Mouse (Mus musculus): Measurements from ENCODE around the gene Ppp1r37. TPM values are rescaled to one million over a fixed set of nuclear protein-coding genes. Genes with fewer than 3 reads are reported as not detected.

The Ppp1r37 gene
- polyA plus RNA-seq, 1 experiment from 2014 or later = 24.8 TPM

DNA sequence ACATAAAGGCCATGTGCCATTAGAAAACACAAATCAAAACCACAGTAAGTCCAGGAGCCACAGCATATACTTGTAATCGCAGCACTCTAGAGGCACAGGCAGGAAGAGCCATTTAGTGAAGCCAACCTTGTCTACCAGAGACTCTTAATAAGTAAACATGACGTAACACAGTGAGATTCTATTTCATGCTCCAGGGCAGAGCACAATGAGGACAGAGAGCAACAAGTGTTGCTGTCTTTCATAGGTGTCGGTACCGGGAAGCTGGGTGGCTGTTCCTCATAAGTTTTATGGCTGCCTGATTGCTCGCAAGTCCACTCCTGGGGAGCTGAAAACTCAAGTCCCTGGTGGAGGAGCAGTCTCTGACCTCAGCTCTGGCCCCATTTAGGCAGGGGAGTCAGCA lies 11.2 kb downstream of the Ppp1r37 start:
- H3K9ac ChIP-seq = no peak overlapping the region

DNA sequence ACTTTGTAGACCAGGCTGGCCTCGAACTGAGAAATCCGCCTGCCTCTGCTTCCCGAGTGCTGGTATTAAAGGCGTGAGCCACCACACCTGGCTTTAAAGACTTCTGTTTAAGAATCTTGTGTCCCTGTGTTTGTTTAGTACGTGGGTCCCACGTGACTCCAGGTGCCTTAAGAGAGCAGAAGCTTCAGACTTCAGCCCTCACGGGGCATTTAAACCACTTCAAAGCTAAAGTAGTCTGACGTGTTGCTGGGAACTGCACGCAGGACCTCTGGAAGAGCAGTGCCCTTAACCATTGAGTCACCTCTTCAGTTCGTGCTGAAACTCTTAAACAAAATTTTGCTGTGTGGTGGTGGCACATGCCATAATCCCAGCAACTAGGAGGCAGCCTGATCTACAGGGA lies 13.5 kb downstream of the Ppp1r37 start:
- Histone ChIP-seq H3K9ac (no peak overlapping the region), H3K4me2 (no peak overlapping the region), H3K36me3 (peaks cover 11% of the 10 kb centered on the region), H3K9me3 (no peaks in the 10 kb centered on the region), H3K27ac (no peak overlapping the region), H3K4me1 (peaks cover 28% of the 10 kb centered on the region), H3K27me3 (no peaks in the 10 kb centered on the region), H3K4me3 (no peak overlapping the region)
- 59% methylated on average over 10 of the region's 10 CpGs for WGBS
- no peak for ATAC-seq (ENCODE audit: borderline replicate concordance, extremely low read depth, low FRiP score, low TSS enrichment)

More for the DNA sequence above, 11.2 kb downstream of the Ppp1r37 start:
- Histone ChIP-seq H3K4me3 (no peak overlapping the region), H3K27ac (no peak overlapping the region), H3K27me3 (no peaks in the 10 kb centered on the region), H3K36me3 (peaks cover 23% of the 10 kb centered on the region), H3K9me3 (no peaks in the 10 kb centered on the region), H3K4me2 (no peak overlapping the region), H3K4me1 (peaks cover 16% of the 10 kb centered on the region)
- WGBS = 81% methylated on average over 5 of the region's 5 CpGs
- ATAC-seq (ENCODE audit: borderline replicate concordance, extremely low read depth, low FRiP score, low TSS enrichment) = no peak

DNA sequence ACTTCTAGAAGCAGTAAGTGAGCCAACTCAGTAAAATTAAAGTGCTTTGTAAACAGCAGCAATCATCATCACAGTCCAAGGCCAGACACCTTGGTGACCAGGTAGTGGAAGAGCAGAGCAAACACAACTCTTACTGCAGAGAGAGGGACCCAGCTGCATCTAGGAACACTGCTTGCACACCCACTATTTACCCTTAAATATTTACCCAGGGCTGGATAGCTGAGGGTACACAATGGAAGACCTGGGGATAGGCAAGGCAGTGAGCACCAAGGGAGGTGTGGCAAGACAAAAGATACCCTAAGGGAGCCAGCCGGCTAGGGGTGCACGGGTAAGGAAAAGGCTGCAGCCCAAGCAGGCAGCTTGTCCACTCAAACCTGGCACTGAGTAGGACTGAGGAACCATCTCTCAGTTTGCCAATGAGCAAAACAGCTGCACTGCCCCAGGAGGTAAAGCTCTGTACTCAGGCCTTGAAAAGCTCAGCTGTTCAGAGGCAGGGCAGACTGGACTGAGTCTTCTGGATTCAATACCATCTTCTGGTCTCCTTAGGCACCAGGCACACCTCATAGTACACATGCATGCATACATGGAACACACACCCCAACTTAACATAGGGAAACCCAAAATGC lies 15.4 kb downstream of the Ppp1r37 start:
- WGBS = 59% methylated on average over 2 of the region's 2 CpGs
- Histone ChIP-seq H3K27me3 (no peaks in the 10 kb centered on the region), H3K36me3 (0 out of 2 replicates have a peak, but pooled peaks cover 2% of the 10 kb centered on the region), H3K4me1 (peaks cover 35% of the 10 kb centered on the region), H3K9ac (no peak overlapping the region), H3K4me3 (no peak overlapping the region), H3K4me2 (no peak overlapping the region), H3K27ac (peak overlapping the region; percentile 41), H3K9me3 (no peaks in the 10 kb centered on the region)
- 0 out of 2 replicates have a peak, but pooled peaks have one; percentile 43 for ATAC-seq (ENCODE audit: borderline replicate concordance, extremely low read depth, low FRiP score, low TSS enrichment)

DNA sequence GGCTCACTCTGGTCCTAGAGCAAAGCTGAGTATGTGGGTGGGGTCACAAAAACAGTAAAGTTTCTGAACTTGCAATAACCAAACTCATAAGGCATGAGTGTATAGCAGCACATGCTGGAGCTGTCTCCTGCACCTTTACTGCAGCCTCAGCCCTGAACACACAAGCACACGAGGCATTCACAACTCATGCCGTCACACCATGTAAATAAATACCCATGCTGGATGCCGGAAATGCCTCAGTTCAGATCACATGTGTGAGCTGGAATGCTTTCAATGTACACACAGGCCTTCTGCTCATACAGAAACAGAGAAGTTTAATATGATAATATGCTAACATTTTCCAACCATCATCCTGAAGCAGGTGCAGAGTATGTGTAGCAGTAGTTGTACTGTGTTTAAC lies 16.9 kb downstream of the Ppp1r37 start:
- WGBS = 20% methylated on average over 3 of the region's 3 CpGs
- H3K27ac ChIP-seq = no peak overlapping the region; the same call in 1 of the 2 replicates
- peaks cover 45% of the 10 kb centered on the region for H3K4me1 ChIP-seq
- H3K27me3 ChIP-seq = no peaks in the 10 kb centered on the region
- no peaks in the 10 kb centered on the region for H3K36me3 ChIP-seq
- no peak overlapping the region for H3K4me3 ChIP-seq
- no peaks in the 10 kb centered on the region for H3K9me3 ChIP-seq
- H3K9ac ChIP-seq = no peak overlapping the region
- H3K4me2 ChIP-seq = no peak overlapping the region
- ATAC-seq (ENCODE audit: borderline replicate concordance, extremely low read depth, low FRiP score, low TSS enrichment) = no peak

DNA sequence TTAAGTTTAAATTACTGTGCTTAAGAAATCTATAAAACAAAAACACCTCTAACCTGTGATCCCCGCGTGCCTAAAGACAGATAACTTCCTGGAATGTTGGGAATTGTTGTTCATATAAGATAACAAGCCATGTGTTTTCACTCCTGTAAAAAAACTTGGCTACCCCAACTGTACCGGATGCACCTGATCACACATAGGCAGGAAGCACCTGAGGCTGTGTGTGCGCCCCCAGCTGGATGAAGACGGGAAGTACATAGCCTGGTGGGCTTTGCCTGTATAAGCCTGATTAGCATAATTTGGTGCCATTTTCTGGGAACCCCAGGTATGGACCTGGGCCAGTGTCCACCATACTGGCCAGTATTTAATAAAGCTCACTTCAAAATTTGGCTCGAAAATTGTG lies 19.3 kb downstream of the Ppp1r37 start:
- Histone ChIP-seq H3K9me3 (no peaks in the 10 kb centered on the region), H3K4me1 (peaks cover 48% of the 10 kb centered on the region), H3K9ac (no peak overlapping the region), H3K27ac (no peak overlapping the region), H3K27me3 (no peaks in the 10 kb centered on the region), H3K4me2 (no peak overlapping the region), H3K36me3 (no peaks in the 10 kb centered on the region), H3K4me3 (no peak overlapping the region)
- WGBS = 38% methylated on average over 6 of the region's 6 CpGs
- ATAC-seq (ENCODE audit: borderline replicate concordance, extremely low read depth, low FRiP score, low TSS enrichment) = no peak

DNA sequence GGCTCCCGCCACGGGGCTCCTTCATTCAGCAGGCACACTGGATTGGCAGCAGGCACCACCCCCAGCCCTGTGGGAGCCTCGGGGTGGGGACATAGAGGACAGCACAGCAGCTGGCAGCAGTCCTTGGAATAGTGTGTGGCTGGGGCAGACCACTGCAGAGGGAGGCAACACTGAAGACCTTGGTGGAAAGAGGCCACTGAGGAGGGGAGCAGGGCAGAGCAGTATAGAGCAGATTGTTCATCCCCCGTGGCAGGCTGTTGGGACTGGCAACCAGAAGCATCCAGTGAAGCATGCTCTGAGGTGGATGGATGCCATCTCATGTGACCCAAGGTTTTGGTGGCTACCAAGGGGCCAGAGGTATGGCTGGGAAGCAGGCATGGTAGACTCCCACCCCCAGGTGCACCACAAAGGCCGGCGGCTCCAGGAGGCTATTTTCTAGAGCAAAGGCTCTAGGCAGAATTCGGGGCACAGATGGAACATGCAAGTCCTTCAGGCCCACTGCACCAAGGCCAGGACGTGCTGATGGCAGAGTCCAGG lies 20.7 kb downstream of the Ppp1r37 start:
- ATAC-seq (ENCODE audit: borderline replicate concordance, extremely low read depth, low FRiP score, low TSS enrichment) = peak; percentile 23; the same call in 1 of the 2 replicates
- H3K9ac ChIP-seq = no peak overlapping the region
- no peaks in the 10 kb centered on the region for H3K36me3 ChIP-seq
- peaks cover 38% of the 10 kb centered on the region for H3K4me1 ChIP-seq
- WGBS = 62% methylated on average over 8 of the region's 8 CpGs
- H3K27me3 ChIP-seq = no peaks in the 10 kb centered on the region
- no peak overlapping the region for H3K4me2 ChIP-seq
- no peak overlapping the region for H3K4me3 ChIP-seq
- H3K9me3 ChIP-seq = no peaks in the 10 kb centered on the region
- no peak overlapping the region for H3K27ac ChIP-seq

DNA sequence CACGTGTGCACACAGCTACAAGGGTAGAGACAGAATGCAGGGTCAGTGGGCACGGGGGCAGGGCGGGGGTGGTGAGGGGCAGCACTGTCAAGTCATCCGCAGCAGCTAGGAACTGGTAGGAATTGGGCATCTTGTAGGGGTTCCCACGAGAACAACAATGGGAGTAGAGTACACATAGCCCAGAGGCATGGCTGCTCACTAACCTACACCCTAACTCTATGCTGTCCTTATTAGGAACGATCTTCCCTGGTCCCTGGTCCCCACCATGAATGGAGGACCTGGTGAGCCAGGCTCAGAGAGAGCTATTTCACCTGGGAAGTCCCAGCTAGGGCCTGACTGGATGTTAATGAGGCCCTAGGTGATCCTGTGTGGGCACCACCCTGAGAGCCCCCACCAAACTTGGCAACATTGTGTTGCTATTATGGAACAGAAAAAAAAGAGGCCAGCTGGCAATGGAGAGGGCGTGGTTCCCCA lies 21.2 kb downstream of the Ppp1r37 start:
- Histone ChIP-seq H3K4me1 (peaks cover 33% of the 10 kb centered on the region), H3K9ac (no peak overlapping the region), H3K4me3 (no peak overlapping the region), H3K9me3 (no peaks in the 10 kb centered on the region), H3K27ac (no peak overlapping the region), H3K4me2 (no peak overlapping the region), H3K27me3 (no peaks in the 10 kb centered on the region), H3K36me3 (no peaks in the 10 kb centered on the region)
- WGBS = 70% methylated on average over 7 of the region's 7 CpGs
- ATAC-seq (ENCODE audit: borderline replicate concordance, extremely low read depth, low FRiP score, low TSS enrichment) = no peak

DNA sequence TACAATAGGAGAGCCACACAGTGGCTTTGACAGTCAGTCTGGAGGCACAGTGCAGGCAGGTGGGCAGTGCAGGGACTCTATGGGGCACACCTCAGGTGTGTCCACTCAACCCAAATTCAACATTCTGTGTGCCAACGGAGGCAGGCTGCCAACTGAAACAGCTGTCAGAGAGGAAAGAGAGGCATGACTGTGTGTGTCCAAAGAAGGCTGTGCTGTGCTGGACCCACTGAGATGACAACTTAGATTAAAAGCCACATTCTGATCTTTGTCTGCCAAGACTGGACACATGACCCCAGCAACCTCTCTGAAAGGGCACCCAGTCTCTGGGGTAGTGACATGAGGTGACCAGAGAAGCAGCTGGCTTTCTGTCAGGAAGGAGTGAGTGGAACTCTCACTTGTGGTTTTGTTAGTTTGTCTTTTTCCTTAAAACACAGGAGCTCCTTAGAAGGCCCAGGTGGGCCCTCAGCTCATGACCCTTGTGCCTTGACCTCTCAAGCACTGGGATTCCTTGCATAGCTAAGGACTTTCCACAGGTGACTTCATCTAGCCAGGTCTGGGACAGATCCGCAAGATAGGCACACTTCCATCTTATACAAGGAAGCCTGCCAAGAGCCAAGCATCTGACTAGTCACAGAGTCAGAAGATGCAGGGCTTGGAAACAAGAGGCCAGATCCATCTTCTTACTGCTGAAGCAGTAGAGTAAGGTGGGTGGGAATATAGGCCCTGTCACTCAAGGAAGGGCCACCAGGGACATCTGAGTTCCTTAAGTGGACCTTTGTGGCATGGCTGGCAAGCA lies 21.9 kb downstream of the Ppp1r37 start:
- Histone ChIP-seq H3K9me3 (no peaks in the 10 kb centered on the region), H3K4me2 (no peak overlapping the region), H3K4me1 (peaks cover 26% of the 10 kb centered on the region), H3K36me3 (no peaks in the 10 kb centered on the region), H3K27me3 (no peaks in the 10 kb centered on the region), H3K27ac (no peak overlapping the region), H3K9ac (no peak overlapping the region), H3K4me3 (no peak overlapping the region)
- no peak for ATAC-seq (ENCODE audit: borderline replicate concordance, extremely low read depth, low FRiP score, low TSS enrichment)
- 49% methylated on average over 2 of the region's 2 CpGs for WGBS

DNA sequence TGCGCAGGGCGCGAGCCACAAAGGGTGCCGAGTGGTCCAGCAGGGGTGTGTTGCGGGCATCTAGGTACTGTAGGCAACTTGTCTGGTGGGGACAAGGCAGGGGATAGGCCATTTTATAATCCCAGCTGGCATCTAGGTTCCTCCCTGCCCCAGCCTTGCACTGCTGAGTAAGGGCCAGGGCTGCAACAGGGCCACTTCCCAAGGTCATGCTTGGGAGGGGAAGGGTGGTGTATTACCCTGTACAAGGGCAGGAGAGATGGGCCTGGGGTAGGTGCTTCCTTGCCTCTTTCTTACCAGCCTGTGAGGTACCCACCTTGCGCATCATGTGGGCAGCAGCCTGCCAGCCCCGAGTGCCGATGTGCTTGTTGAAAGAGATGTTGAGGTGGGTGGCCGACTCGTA lies 28.2 kb downstream of the Ppp1r37 start:
- H3K27ac ChIP-seq = no peak overlapping the region
- H3K4me3 ChIP-seq = no peak overlapping the region
- no peak for ATAC-seq (ENCODE audit: borderline replicate concordance, extremely low read depth, low FRiP score, low TSS enrichment)
- peaks cover 49% of the 10 kb centered on the region for H3K36me3 ChIP-seq
- H3K9ac ChIP-seq = no peak overlapping the region
- 86% methylated on average over 10 of the region's 10 CpGs for WGBS
- H3K4me2 ChIP-seq = no peak overlapping the region
- H3K4me1 ChIP-seq = no peaks in the 10 kb centered on the region
- no peaks in the 10 kb centered on the region for H3K27me3 ChIP-seq
- no peaks in the 10 kb centered on the region for H3K9me3 ChIP-seq

DNA sequence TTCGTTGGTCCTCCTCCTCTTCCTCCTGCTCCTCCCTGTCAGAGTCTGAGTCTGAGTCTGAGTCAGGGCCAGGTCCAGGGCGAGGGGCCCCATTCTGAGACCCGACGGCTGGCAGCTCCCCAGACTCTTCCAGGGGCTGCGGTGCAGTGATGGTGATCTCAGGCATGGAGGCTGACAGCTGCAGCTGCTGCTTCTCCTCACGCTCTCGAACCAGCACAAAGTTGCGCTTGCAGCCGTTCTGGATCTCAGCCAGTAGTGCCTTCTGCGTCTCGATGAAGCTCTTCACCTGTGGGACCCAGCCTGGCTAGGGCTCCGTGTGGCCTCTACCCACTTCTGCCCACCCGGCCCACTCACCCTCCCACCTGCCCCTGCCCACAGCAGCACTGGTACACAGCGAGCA lies 30.6 kb downstream of the Ppp1r37 start:
- Histone ChIP-seq H3K4me3 (no peak overlapping the region), H3K9ac (no peak overlapping the region), H3K9me3 (no peaks in the 10 kb centered on the region), H3K36me3 (peaks cover 53% of the 10 kb centered on the region), H3K4me1 (no peaks in the 10 kb centered on the region), H3K27me3 (no peaks in the 10 kb centered on the region), H3K4me2 (no peak overlapping the region), H3K27ac (no peak overlapping the region)
- ATAC-seq (ENCODE audit: borderline replicate concordance, extremely low read depth, low FRiP score, low TSS enrichment) = 0 out of 2 replicates have a peak, but pooled peaks have one; percentile 24
- WGBS = 80% methylated on average over 14 of the region's 14 CpGs

DNA sequence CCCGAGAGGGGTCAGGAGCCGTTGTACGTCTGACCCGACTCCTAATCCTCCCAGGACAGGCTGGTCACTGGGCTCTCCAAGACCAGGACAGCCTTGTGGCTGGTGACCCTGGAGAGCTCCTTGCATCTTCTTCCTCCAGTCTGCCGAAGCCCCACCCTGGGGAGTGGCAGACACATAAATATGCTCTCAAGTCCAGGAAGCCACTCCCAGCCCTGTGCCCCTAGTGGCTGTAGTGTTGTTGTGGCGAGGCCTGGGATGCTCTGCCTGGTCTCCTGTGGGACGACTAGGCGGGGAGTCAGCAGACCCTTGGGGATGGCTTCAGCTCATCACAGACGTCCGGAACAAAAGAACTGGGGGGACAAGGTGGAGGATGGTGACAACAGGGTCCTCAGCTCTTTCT lies 31.8 kb downstream of the Ppp1r37 start:
- H3K4me3 ChIP-seq = no peak overlapping the region
- H3K9me3 ChIP-seq = no peaks in the 10 kb centered on the region
- ATAC-seq (ENCODE audit: borderline replicate concordance, extremely low read depth, low FRiP score, low TSS enrichment) = no peak
- no peak overlapping the region for H3K9ac ChIP-seq
- H3K36me3 ChIP-seq = peaks cover 53% of the 10 kb centered on the region
- H3K27ac ChIP-seq = no peak overlapping the region
- no peak overlapping the region for H3K4me2 ChIP-seq
- H3K4me1 ChIP-seq = no peaks in the 10 kb centered on the region
- no peaks in the 10 kb centered on the region for H3K27me3 ChIP-seq
- 71% methylated on average over 10 of the region's 10 CpGs for WGBS

DNA sequence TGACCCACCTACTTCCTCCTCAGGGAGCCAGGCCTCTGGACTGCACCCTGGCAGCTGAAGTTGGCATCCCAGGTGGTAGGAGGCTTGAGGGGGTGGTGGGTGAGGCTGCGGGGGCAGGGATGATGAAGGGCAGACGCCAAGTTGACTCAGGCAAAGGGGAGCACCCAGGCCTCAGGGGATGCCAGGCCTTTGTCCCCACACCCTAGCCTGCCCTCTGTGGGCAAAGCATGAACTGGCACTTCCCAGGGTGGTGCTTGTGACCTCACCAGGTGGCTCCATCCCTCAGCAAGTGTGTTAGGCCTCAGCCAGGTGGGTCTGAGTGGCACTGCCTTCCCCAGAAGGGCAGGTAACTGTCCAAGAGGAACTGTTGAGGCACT lies 37.8 kb downstream of the Ppp1r37 start:
- 67% methylated on average over 2 of the region's 2 CpGs for whole genome bisulfite sequencing
- H3K27me3 ChIP-seq = peaks cover 54% of the 10 kb centered on the region
- ATAC-seq (ENCODE audit: borderline replicate concordance, extremely low read depth, low FRiP score, low TSS enrichment) = no peak

More for the DNA sequence above, 37.8 kb downstream of the Ppp1r37 start:
- no peak overlapping the region for H3K4me3 ChIP-seq
- H3K27ac ChIP-seq = no peak overlapping the region
- H3K36me3 ChIP-seq = peaks cover 9% of the 10 kb centered on the region; the same call in 1 of the 2 replicates
- H3K4me2 ChIP-seq = no peak overlapping the region
- no peak overlapping the region for H3K9ac ChIP-seq
- peaks cover 21% of the 10 kb centered on the region for H3K4me1 ChIP-seq
- no peaks in the 10 kb centered on the region for H3K9me3 ChIP-seq
